Mouse (Mus musculus): ENCODE results near the gene Myzap. TPM values are rescaled to one million over a fixed set of nuclear protein-coding genes. Genes with fewer than 3 reads are reported as not detected.

Gene Myzap
- polyA plus RNA-seq, 1 experiment from 2014 or later, result 3.7 TPM

DNA sequence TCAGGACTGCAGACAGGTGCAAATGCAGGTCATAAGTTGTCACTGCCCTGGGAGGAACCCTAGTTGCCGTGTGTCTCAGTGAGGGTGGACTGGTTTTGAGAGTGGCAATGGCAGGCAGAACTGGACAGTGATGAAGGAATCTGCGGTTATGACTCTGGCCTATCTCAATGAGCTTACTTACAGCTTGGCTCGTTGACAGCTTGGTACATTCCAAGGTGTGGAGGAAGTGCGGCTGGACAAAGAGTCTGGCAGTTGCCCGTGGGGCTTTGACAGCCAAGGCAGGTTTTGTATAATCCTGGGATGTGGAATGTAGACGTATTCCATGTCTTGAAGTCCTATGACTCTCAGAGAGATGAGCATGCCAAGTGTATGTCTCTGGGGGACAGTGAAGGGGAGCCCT, 16.9 kb upstream of the Myzap start:
- WGBS (ENCODE audit: insufficient replicate concordance), result 69% methylated on average over 6 of the region's 6 CpGs
- Histone ChIP-seq H3K9me3 (ENCODE audit: low read length) (no peaks in the 10 kb centered on the region), H3K4me2 (ENCODE audit: low read depth, low read length) (no peak overlapping the region), H3K27ac (ENCODE audit: low read depth) (no peak overlapping the region), H3K9ac (replicated peaks) (no peak overlapping the region), H3K36me3 (replicated peaks; ENCODE audit: insufficient read depth, low read length) (no peaks in the 10 kb centered on the region), H3K4me1 (ENCODE audit: insufficient read depth) (no peaks in the 10 kb centered on the region; the same call in 1 of the 2 replicates), H3K4me3 (ENCODE audit: low read depth, low read length) (no peak overlapping the region), H3K27me3 (ENCODE audit: insufficient read depth, low read length) (no peaks in the 10 kb centered on the region)
- TF ChIP-seq EP300 (IDR thresholded peaks at IDR 0.05; ENCODE audit: low read depth), result no peak
- no peak for TF ChIP-seq CTCF (IDR thresholded peaks at IDR 0.05; ENCODE audit: low read depth)
- ATAC-seq (no peak), DNase-seq (no peak)

- H3K27ac ChIP-seq (ENCODE audit: low read depth), result no peak overlapping the region
- ATAC-seq, result peak; percentile 62
These were observed 14.3 kb upstream of the Myzap start for GRCm38 (mm10) chr9:71606296-71607057.

DNA sequence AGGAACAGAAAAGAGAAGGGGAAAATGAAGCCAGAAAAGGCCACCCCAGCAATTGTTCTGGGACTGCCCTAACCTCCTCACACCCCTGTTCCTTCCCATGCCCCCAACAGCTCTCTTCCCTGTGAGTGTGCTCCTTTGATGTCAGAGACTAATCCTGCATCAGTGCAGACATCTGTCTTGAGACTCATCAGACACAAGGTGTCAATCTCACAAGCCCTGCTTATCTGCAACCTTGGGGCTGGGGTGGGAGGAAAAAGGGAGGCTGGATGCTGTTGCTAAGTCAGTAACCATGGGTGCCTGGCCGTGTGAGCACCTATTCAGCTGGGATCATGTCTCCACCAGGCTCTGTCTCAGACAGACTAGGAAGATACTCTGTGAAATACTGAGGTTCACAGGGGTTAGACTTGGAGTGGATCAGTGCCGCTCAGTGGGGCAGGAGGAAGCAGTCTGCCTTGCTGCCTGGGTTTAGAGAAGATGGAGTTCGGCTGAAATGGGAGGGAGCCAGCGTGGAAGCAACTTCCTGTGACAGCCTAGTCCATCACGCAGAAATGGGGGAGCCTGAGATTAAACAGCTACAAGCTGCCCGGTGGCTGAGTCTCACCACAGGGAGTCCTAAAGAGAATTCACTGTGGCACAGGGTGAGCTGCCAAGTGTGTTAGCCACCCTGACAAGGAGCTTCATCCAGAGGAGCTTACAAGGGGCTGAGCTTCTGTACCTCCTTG, 12.9 kb upstream of the Myzap start:
- DNase-seq, result no peak
- no peak for ATAC-seq
- no peak overlapping the region for H3K4me2 ChIP-seq (ENCODE audit: low read depth, low read length)
- H3K27ac ChIP-seq (ENCODE audit: low read depth), result no peak overlapping the region
- H3K27me3 ChIP-seq (ENCODE audit: insufficient read depth, low read length), result no peaks in the 10 kb centered on the region
- no peaks in the 10 kb centered on the region for H3K9me3 ChIP-seq (ENCODE audit: low read length)
- no peak overlapping the region for H3K4me3 ChIP-seq (ENCODE audit: low read depth, low read length)
- TF ChIP-seq CTCF (IDR thresholded peaks at IDR 0.05; ENCODE audit: low read depth) (no peak), EP300 (IDR thresholded peaks at IDR 0.05; ENCODE audit: low read depth) (no peak)
- H3K9ac ChIP-seq (replicated peaks), result no peak overlapping the region
- H3K4me1 ChIP-seq (ENCODE audit: insufficient read depth), result no peaks in the 10 kb centered on the region; the same call in 1 of the 2 replicates
- H3K36me3 ChIP-seq (replicated peaks; ENCODE audit: insufficient read depth, low read length), result no peaks in the 10 kb centered on the region
- WGBS (ENCODE audit: insufficient replicate concordance), result 40% methylated on average over 6 of the region's 6 CpGs

More at GRCm38 (mm10) chr9:71606296-71607057, 14.3 kb upstream of the Myzap start:
- no peak overlapping the region for H3K4me3 ChIP-seq (ENCODE audit: low read depth, low read length)
- no peaks in the 10 kb centered on the region; the same call in 1 of the 2 replicates for H3K4me1 ChIP-seq (ENCODE audit: insufficient read depth)
- H3K36me3 ChIP-seq (replicated peaks; ENCODE audit: insufficient read depth, low read length), result no peaks in the 10 kb centered on the region
- no peak overlapping the region for H3K4me2 ChIP-seq (ENCODE audit: low read depth, low read length)
- H3K9ac ChIP-seq (replicated peaks), result no peak overlapping the region
- 26% methylated on average over 13 of the region's 13 CpGs for WGBS (ENCODE audit: insufficient replicate concordance)
- TF ChIP-seq EP300 (IDR thresholded peaks at IDR 0.05; ENCODE audit: low read depth) (peak; percentile 87), CTCF (IDR thresholded peaks at IDR 0.05; ENCODE audit: low read depth) (no peak)
- no peaks in the 10 kb centered on the region for H3K27me3 ChIP-seq (ENCODE audit: insufficient read depth, low read length)
- H3K9me3 ChIP-seq (ENCODE audit: low read length), result no peaks in the 10 kb centered on the region
- DNase-seq, result no peak

DNA sequence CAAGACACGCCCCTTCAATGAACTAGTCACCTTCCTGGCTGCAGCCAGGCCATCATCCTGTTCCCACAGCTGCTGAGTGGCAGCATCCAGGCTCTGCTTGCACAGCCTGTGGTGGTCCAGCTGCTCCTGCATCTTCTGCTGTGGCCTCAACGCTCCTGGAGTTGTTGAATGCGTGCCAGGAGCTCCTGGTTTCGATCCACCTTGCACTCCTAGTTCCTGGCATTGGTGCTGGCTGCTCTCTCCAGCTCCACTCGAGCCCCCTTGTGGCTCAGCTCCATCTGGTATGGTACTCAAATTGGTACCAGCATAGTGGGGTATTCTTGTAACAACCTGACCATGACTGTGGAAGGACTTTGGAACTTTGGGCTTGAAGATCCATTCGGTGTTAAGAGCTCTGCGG, 7.7 kb upstream of the Myzap start:
- H3K9ac ChIP-seq (replicated peaks), result no peak overlapping the region
- no peak overlapping the region for H3K4me3 ChIP-seq (ENCODE audit: low read depth, low read length)
- H3K4me2 ChIP-seq (ENCODE audit: low read depth, low read length), result no peak overlapping the region
- no peaks in the 10 kb centered on the region for H3K9me3 ChIP-seq (ENCODE audit: low read length)
- ATAC-seq (no peak), DNase-seq (no peak)
- no peaks in the 10 kb centered on the region for H3K27me3 ChIP-seq (ENCODE audit: insufficient read depth, low read length)
- 68% methylated on average over 7 of the region's 7 CpGs for WGBS (ENCODE audit: insufficient replicate concordance)
- H3K27ac ChIP-seq (ENCODE audit: low read depth), result no peak overlapping the region
- no peaks in the 10 kb centered on the region for H3K4me1 ChIP-seq (ENCODE audit: insufficient read depth)
- TF ChIP-seq CTCF (IDR thresholded peaks at IDR 0.05; ENCODE audit: low read depth), result no peak
- no peak for TF ChIP-seq EP300 (IDR thresholded peaks at IDR 0.05; ENCODE audit: low read depth)
- H3K36me3 ChIP-seq (replicated peaks; ENCODE audit: insufficient read depth, low read length), result no peaks in the 10 kb centered on the region

DNA sequence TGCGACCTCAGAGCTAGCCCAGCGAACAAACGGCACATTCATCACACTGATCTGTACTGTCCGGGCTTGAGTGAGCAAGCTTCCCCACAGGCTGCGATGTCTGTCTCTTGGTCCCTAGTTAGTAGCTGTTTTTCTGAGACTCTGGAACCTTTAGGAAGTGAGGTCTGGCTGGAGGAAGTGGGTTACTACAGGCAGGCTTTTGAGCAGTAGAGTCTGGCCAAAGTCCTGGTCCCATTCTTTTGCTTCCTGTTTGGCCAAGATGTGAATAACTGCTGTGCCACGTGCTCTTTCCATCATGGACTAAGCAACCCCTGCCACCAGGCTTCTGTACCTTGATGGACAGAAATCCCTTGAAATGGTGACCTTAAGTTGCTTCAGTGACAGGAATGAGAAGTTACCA, 4.7 kb upstream of the Myzap start:
- DNase-seq, result no peak
- no peak overlapping the region for H3K4me2 ChIP-seq (ENCODE audit: low read depth, low read length)
- no peak for ATAC-seq
- no peak overlapping the region for H3K27ac ChIP-seq (ENCODE audit: low read depth)
- H3K27me3 ChIP-seq (ENCODE audit: insufficient read depth, low read length), result no peaks in the 10 kb centered on the region
- H3K4me3 ChIP-seq (ENCODE audit: low read depth, low read length), result no peak overlapping the region
- H3K36me3 ChIP-seq (replicated peaks; ENCODE audit: insufficient read depth, low read length), result no peaks in the 10 kb centered on the region
- no peak for TF ChIP-seq CTCF (IDR thresholded peaks at IDR 0.05; ENCODE audit: low read depth)
- no peak for TF ChIP-seq EP300 (IDR thresholded peaks at IDR 0.05; ENCODE audit: low read depth)
- no peak overlapping the region for H3K9ac ChIP-seq (replicated peaks)
- H3K9me3 ChIP-seq (ENCODE audit: low read length), result no peaks in the 10 kb centered on the region
- 43% methylated on average over 6 of the region's 6 CpGs for WGBS (ENCODE audit: insufficient replicate concordance)
- peaks cover 11% of the 10 kb centered on the region for H3K4me1 ChIP-seq (ENCODE audit: insufficient read depth)

GRCm38 (mm10) chr9:71592577-71593285, 571 bp upstream of the Myzap start:
- WGBS (ENCODE audit: insufficient replicate concordance), result 24% methylated on average over 6 of the region's 6 CpGs
- H3K9ac ChIP-seq (replicated peaks), result no peak overlapping the region
- H3K4me3 ChIP-seq (ENCODE audit: low read depth, low read length), result peak overlapping the region; percentile 54
- no peaks in the 10 kb centered on the region for H3K36me3 ChIP-seq (replicated peaks; ENCODE audit: insufficient read depth, low read length)
- ATAC-seq (peak; percentile 68; the same call in 1 of the 2 replicates), DNase-seq (no peak)
- TF ChIP-seq CTCF (IDR thresholded peaks at IDR 0.05; ENCODE audit: low read depth) (peak; percentile 24), EP300 (IDR thresholded peaks at IDR 0.05; ENCODE audit: low read depth) (no peak)
- H3K9me3 ChIP-seq (ENCODE audit: low read length), result no peaks in the 10 kb centered on the region
- H3K4me1 ChIP-seq (ENCODE audit: insufficient read depth), result peaks cover 18% of the 10 kb centered on the region
- no peaks in the 10 kb centered on the region for H3K27me3 ChIP-seq (ENCODE audit: insufficient read depth, low read length)
- H3K4me2 ChIP-seq (ENCODE audit: low read depth, low read length), result peak overlapping the region; percentile 77
- H3K27ac ChIP-seq (ENCODE audit: low read depth), result no peak overlapping the region
